Mouse (Mus musculus) hindbrain, embryonic 14.5 days (tissue): ENCODE results near the gene Dolk. TPM values are rescaled to one million over a fixed set of nuclear protein-coding genes. Genes with fewer than 3 reads are reported as not detected.
A peak's percentile ranks its signal among the peaks of the same experiment; 100 is the strongest.

ENCODE experiments used
- ATAC-seq: fragments of 200-750 bp; cut with Nextera tagmentation; 2 replicates; pipeline ENCODE4 v1.8.0; 2017; ENCODE audit warnings: moderate number of reproducible peaks, mild to moderate bottlenecking, moderate TSS enrichment, moderate library complexity; ENCODE audit not compliant: low FRiP score
- DNase-seq: peaks from one replicate; pipeline ENCODE4 v3.0.0-alpha.2; 2015; ENCODE audit warnings: low spot score
- H3K27ac ChIP-seq: fragments of 300-500 bp; sonication (generic); 2 replicates; pipeline ENCODE4 v1.5.1; 2014; ENCODE audit warnings: mild to moderate bottlenecking, moderate library complexity
- H3K27me3 ChIP-seq: fragments of 300-500 bp; sonication (generic); 2 replicates; pipeline ENCODE4 v1.6.1; 2014; ENCODE audit warnings: mild to moderate bottlenecking, low read length, mixed read lengths; ENCODE audit not compliant: control insufficient read depth, insufficient read depth
- H3K36me3 ChIP-seq: fragments of 300-500 bp; sonication (generic); replicated peaks from 2 replicates; pipeline ENCODE4 v1.6.1; 2014; ENCODE audit not compliant: control insufficient read depth, insufficient read depth
- H3K4me1 ChIP-seq: fragments of 300-500 bp; sonication (generic); replicated peaks from 2 replicates; pipeline ENCODE4 v1.6.1; 2014; ENCODE audit warnings: antibody characterized with exemption, low read length, mixed read lengths; ENCODE audit not compliant: control insufficient read depth, insufficient read depth
- H3K4me2 ChIP-seq: fragments of 300-500 bp; sonication (generic); replicated peaks from 2 replicates; pipeline ENCODE4 v1.6.1; 2014; ENCODE audit warnings: mild to moderate bottlenecking, moderate library complexity
- H3K4me3 ChIP-seq: fragments of 300-500 bp; sonication (generic); replicated peaks from 2 replicates; pipeline ENCODE4 v1.5.1; 2014; ENCODE audit warnings: mild to moderate bottlenecking, low read length
- H3K9ac ChIP-seq: fragments of 300-500 bp; sonication (generic); 2 replicates; pipeline ENCODE4 v1.6.1; 2014
- H3K9me3 ChIP-seq: fragments of 300-500 bp; sonication (generic); 2 replicates; pipeline ENCODE4 v1.6.1; 2016; ENCODE audit warnings: low read length; ENCODE audit not compliant: control insufficient read depth
- WGBS: fragments of 180-500 bp; shearing (Covaris S2); extraction: QIAGEN DNeasy Blood & Tissue Kit; methylation state at CpG from one replicate; pipeline ENCODE4 v1.1.7; 2014; 5-methylcytosine and 5-hydroxymethylcytosine counted together
- polyA plus RNA-seq: library from polyadenylated mRNA; unstranded; fragments of >200 nt; fragmentation: Nextera tagmentation; extraction: Ambion mirVana; gene quantifications from 2 replicates; pipeline ENCODE4 v1.2.1, GENCODE M21; 2014

Gene Dolk
- polyA plus RNA-seq, 1 experiment from 2014 or later, result 37.1 TPM

DNA sequence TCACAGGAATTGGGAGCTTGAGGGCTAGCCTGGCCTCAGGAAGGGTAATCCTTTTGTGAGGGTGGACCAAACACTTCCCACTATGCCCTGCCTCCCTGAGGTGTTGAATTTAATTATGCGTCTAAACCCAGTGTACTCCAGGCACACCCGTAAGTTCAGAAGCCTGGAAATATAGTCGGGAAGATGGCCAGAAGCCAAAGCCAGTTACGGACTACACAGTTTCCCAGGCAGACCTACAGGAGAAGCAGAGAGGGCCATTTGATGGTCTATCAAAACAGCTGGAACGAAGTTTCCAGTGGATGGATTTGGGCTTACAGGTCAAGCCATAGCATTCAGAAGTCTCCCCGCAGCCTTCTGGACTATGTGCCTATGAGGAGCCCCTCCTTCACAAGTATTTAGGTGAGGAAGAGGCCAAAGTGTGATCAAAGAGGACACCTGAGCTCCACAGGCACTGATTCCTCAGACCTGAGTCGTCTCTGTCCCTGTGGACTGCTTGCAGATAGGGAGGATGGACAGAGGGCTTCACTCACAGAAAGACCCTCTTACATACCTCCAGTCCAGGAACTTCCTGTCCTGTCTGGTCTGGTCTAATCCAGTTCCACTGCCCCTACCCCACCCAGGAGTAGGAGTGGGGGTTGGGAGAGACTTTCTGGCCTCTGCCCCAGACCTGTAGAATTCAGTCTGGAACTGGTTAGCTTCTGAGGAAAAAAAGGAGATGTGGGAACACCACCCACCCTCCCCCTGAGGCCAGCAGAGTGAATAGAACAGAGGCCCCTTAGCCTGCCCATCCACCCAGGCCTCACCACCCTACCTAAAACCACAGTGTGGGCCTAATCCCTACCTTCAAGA lies 21.2 kb downstream of the Dolk start:
- ATAC-seq, result no peak
- no peaks in the 10 kb centered on the region for H3K27me3 ChIP-seq
- H3K4me3 ChIP-seq, result no peak overlapping the region
- DNase-seq, result no peak
- no peaks in the 10 kb centered on the region for H3K9me3 ChIP-seq
- no peak overlapping the region for H3K4me2 ChIP-seq
- peaks cover 46% of the 10 kb centered on the region for H3K36me3 ChIP-seq
- 80% methylated on average over 7 of the region's 7 CpGs for WGBS
- no peak overlapping the region for H3K9ac ChIP-seq
- peaks cover 20% of the 10 kb centered on the region for H3K4me1 ChIP-seq
- H3K27ac ChIP-seq, result peak overlapping the region; percentile 74; the same call in 1 of the 2 replicates

DNA sequence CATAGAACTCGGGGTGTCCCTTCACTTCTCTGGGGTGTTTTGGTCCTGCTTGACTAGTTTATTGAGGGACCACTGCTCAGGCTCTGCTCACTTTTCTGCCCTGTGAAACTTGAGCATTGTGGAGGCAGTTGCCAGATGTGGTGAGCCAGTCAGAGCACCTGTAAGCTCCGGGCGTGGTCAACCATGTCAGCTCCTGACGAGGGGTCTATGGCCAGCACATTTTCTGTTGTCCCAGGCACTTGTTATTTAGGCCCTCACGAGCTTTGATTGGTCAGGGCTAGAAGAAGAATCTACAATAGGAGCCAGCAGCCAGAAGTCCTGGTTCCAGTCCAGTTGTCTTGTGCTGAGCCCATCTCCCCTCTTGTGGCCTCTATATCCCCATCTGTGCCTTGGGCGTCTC lies 22.3 kb downstream of the Dolk start:
- DNase-seq, result no peak
- peaks cover 57% of the 10 kb centered on the region for H3K36me3 ChIP-seq
- no peaks in the 10 kb centered on the region for H3K9me3 ChIP-seq
- H3K9ac ChIP-seq, result no peak overlapping the region
- H3K4me2 ChIP-seq, result no peak overlapping the region
- 94% methylated on average over 6 of the region's 6 CpGs for WGBS
- peaks cover 20% of the 10 kb centered on the region for H3K4me1 ChIP-seq
- no peaks in the 10 kb centered on the region for H3K27me3 ChIP-seq
- ATAC-seq, result no peak
- no peak overlapping the region for H3K4me3 ChIP-seq
- no peak overlapping the region for H3K27ac ChIP-seq

DNA sequence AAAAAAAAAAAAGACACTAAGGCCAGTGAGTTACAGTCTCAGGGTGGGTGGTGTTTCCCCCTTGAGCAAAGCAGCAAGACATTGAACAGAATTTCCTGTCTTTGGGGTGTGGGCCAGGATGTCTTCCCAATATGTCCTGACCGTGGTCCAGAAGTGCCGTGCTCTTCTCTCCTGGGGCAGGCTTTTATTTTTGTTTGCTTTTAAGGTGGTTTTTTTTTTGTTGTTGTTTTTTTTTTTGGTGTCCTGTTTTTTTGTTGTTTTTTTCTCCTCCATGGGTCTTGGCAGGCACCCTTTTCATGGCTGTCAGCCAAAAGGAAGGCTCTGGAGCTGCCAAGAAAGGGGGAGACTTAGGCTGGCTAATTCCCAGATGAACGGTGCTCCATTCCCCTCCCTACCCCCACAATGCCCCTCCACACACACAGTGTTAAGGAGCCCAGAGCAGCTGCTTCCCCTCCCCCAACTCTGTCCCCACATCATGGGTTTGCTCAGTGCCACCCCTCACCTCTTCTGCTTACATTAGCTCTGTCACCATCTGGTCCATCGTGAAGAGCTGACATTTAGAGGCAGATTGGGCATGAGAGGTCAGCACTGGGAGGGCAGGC lies 23.2 kb downstream of the Dolk start:
- ATAC-seq (peak; percentile 73; the same call in 1 of the 2 replicates), DNase-seq (peak; percentile 71)
- Histone ChIP-seq H3K4me2 (no peak overlapping the region), H3K27me3 (no peaks in the 10 kb centered on the region), H3K27ac (no peak overlapping the region), H3K9ac (no peak overlapping the region), H3K36me3 (peaks cover 66% of the 10 kb centered on the region), H3K4me1 (peaks cover 20% of the 10 kb centered on the region), H3K4me3 (no peak overlapping the region), H3K9me3 (no peaks in the 10 kb centered on the region)
- WGBS, result 40% methylated on average over 4 of the region's 4 CpGs

DNA sequence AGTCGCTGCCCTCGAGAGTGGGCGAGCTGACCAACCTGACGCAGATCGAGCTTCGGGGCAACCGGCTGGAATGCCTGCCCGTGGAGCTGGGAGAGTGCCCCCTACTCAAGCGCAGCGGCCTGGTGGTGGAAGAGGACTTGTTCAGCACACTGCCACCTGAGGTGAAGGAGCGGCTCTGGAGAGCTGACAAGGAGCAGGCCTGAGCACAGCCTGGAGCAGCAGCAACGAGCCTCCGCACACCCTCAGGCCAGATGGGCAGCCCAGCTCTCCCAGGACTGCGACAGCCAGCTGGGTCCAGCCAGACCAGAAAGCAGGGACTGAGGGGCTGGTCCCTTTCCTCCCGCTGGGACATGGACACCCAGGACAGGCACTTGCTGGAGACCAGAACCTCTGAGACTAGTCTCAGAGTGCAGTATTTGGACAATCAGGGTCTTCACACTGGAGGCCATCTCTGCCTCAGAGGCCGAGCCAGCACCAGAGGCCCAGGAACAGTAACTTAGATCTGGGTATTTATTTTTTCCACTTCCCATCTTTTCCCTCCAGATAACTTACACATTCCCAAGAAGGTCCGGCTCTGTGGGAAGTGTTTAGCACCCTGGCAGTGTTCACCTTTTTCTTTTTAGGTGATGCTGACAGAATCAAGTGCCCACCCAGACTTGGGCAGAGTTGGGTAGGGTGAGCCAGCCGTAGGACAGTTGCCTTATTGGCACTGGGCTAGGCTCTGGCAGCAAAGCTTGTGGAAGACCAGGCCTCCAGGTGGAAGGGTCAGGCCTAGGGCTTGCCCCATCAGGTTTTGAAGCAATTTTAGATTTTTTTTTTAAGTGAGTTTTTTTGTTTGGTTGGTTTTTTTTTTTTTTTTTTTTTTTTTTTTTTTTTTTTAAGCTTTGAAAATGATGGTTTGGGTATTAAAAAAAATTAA lies 24.0 kb downstream of the Dolk start:
- Histone ChIP-seq H3K4me2 (no peak overlapping the region), H3K27me3 (no peaks in the 10 kb centered on the region), H3K27ac (no peak overlapping the region), H3K9me3 (no peaks in the 10 kb centered on the region), H3K4me3 (no peak overlapping the region), H3K9ac (no peak overlapping the region), H3K4me1 (peaks cover 20% of the 10 kb centered on the region), H3K36me3 (peaks cover 73% of the 10 kb centered on the region)
- WGBS, result 80% methylated on average over 18 of the region's 18 CpGs
- ATAC-seq (no peak), DNase-seq (no peak)

DNA sequence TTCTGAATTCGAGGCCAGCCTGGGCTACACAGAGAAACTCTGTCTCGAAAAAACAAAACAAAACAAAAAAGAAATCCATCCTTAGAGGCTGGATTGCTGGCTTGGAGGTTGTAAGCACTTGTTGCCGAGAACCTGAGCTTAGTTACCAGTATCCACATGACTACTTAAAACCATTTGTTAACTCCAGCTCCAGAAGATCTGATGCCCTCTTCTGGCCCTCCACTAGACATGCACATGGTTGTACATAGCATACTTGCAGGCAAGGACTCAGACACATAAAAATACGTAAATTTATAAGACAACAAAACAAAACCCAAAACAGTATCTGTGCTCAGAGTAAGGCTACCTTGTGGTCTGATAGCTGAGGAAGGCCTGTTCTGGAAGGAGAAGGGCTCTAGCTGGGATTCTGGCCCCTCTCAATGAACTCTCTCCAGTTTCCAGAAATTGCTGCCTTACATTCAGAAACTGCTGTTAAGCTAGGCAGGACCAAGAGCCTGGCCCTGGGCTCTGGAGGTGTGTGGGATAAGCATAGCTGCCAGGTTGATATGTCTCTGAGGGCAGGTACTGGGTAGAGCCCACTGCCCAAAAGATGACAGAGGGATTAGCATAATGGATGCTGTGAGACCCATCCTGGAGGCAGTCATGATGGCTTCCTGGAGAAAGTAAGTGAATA lies 24.9 kb downstream of the Dolk start:
- DNase-seq, result no peak
- 90% methylated on average over 4 of the region's 4 CpGs for WGBS
- Histone ChIP-seq H3K27ac (no peak overlapping the region), H3K9ac (no peak overlapping the region), H3K36me3 (peaks cover 83% of the 10 kb centered on the region), H3K4me3 (no peak overlapping the region), H3K4me1 (peaks cover 20% of the 10 kb centered on the region), H3K4me2 (no peak overlapping the region), H3K27me3 (no peaks in the 10 kb centered on the region), H3K9me3 (no peaks in the 10 kb centered on the region)
- ATAC-seq, result no peak

DNA sequence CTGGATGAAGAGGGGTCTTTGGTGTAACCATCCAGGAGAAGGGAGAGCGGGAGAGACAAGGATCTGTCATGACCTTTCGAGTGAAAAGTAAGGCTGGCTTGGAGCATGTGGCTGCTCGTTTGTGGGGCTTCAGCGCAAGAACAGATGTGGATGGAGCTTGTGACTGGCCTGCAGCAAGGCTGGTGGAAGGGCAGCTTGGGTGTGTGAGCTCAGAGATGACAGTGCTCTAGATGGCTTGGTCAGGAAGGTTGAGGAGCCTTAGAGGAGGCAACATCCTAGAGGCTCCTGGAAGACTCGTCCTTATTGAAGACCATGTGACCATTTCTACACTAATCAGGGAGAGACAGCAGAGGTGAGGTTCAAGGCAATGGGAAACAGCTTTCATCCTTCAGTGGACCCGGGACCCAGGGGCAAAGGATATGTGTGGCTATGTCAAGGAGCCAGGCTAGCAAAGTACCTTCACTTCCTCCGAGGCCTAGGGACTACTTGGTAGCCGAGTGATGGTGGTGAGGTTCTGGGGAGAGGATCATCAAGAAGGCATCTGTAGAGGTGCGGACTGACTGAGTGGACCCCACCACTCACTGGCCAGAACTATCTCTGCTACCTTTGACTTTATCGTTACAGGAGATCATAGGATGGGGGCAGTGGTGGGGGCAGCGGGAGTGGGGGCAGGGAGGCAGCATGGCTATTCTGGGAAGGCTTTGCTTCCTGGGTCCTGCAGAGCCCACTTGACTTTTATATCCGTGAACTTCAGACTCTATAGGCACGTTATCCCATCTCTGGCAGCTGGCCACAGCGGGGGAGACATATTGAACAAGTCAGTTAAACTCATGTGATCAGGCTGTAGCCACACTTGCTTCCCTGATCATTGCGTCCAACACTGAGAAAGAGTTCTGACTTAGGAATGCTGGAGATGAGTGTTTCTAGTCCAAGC lies 26.7 kb downstream of the Dolk start:
- Histone ChIP-seq H3K4me3 (no peak overlapping the region), H3K27ac (no peak overlapping the region), H3K9me3 (no peaks in the 10 kb centered on the region), H3K27me3 (no peaks in the 10 kb centered on the region), H3K9ac (no peak overlapping the region), H3K4me2 (no peak overlapping the region), H3K4me1 (peaks cover 3% of the 10 kb centered on the region; the same call in 1 of the 2 replicates), H3K36me3 (peaks cover 93% of the 10 kb centered on the region)
- WGBS, result 90% methylated on average over 15 of the region's 15 CpGs
- DNase-seq (no peak), ATAC-seq (no peak)

DNA sequence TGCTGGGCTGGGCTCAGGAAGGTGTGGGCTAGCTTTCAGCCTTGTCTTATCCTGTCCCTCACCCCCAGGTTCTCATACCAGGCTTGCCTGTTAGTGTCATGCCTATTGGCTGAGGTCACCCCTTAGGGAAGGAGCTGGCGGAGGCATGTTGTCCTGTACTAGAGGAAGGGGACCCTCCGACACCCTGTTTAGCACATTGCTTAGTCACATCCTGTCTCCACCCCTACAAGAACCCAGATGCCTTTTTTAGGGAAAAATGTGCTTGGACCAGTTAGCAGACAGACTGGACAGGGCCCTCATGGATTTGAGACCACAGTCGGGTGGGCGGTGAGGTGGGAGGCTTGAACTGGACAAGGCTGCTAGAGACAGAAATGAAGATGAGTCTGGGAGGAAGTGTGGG lies 27.5 kb downstream of the Dolk start:
- no peak overlapping the region for H3K9ac ChIP-seq
- no peak overlapping the region for H3K27ac ChIP-seq
- ATAC-seq (no peak), DNase-seq (no peak)
- H3K36me3 ChIP-seq, result peaks cover 86% of the 10 kb centered on the region
- H3K4me2 ChIP-seq, result no peak overlapping the region
- 0 out of 2 replicates have a peak, but pooled peaks cover 3% of the 10 kb centered on the region for H3K4me1 ChIP-seq
- no peak overlapping the region for H3K4me3 ChIP-seq
- no peaks in the 10 kb centered on the region for H3K9me3 ChIP-seq
- 87% methylated on average over 4 of the region's 4 CpGs for WGBS
- H3K27me3 ChIP-seq, result no peaks in the 10 kb centered on the region

DNA sequence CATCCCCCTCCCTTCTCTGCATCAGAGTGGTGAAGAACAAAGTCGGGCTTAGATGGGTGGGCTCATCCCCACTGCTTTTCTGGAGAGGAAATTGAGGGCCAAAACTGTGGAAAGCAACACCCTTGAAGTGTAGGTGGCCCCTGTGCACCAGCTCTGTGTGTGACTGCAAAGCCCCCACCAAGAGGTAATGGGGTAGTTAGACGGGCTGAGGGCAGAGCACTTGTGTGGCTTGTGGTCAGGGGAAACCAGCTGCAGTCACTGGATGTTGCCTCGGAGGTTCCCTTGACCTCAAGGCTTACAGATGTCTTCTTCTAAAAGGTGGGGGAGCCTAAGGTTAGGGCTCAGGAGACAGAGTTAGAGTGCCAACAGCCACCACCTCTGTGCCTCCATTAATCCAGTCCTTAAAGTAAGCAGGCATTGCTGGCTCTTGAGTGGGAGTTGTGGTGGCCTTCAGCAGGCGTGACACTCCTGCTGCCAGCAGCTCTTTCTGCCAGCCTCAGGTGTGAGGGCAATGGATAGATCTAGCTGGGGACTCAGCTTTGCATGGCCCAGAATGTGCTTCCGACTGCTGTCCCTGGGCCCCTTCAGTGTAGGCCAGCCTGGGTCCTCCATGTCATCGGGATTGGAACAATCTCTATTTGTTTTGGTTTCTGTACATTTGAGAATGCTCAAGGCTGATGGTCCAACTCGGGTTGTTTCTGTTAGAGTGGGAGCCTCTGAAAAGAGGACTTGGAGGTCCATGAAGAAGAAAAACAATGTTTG lies 28.3 kb downstream of the Dolk start:
- no peaks in the 10 kb centered on the region for H3K9me3 ChIP-seq
- ATAC-seq, result no peak
- H3K4me3 ChIP-seq, result no peak overlapping the region
- no peak for DNase-seq
- H3K36me3 ChIP-seq, result peaks cover 78% of the 10 kb centered on the region
- no peak overlapping the region for H3K9ac ChIP-seq
- H3K27ac ChIP-seq, result no peak overlapping the region
- H3K27me3 ChIP-seq, result no peaks in the 10 kb centered on the region
- H3K4me1 ChIP-seq, result no peaks in the 10 kb centered on the region
- 91% methylated on average over 7 of the region's 7 CpGs for WGBS
- no peak overlapping the region for H3K4me2 ChIP-seq
